In genomic region chr5:98833760-98834159, GRCm38 (mm10) we compare ENCODE assay signal across 25 mouse cellular contexts. TPM values are rescaled to one million over a fixed set of nuclear protein-coding genes. Genes with fewer than 3 reads are reported as not detected.
"Had no signal": no experiment of that assay in that cellular context is flagged by ENCODE, and none has a peak within 500 bp of the region (broad histone marks: within the 10 kb centered on the region; RNA-seq: fewer than 3 reads in every experiment).

No protein-coding gene starts in this region.

- H3K27me3 ChIP-seq: hindbrain, embryonic 12.5 days; intestine, embryonic 15.5 days; limb, embryonic 12.5 days had no signal

- H3K36me3 ChIP-seq: heart, embryonic 10.5 days; heart, embryonic 12.5 days; hindbrain, embryonic 10.5 days; hindbrain, embryonic 12.5 days; intestine, embryonic 15.5 days; limb, embryonic 10.5 days; limb, embryonic 12.5 days had no signal

- H3K9me3 ChIP-seq: heart, embryonic 10.5 days; heart, embryonic 12.5 days; hindbrain, embryonic 10.5 days; hindbrain, embryonic 12.5 days; intestine, embryonic 15.5 days; limb, embryonic 10.5 days; limb, embryonic 12.5 days had no signal

- H3K4me2 ChIP-seq: heart, embryonic 12.5 days; hindbrain, embryonic 12.5 days; hindbrain, embryonic 14.5 days; intestine, embryonic 15.5 days; limb, embryonic 12.5 days had no signal

- H3K9ac ChIP-seq: heart, embryonic 12.5 days; hindbrain, embryonic 12.5 days; hindbrain, embryonic 14.5 days; intestine, embryonic 15.5 days; limb, embryonic 12.5 days had no signal

- ATAC-seq: hindbrain, embryonic 16.5 days; inflammation-experienced regulatory T-cells, adult 6 months; intestine, embryonic 15.5 days; intestine, postnatal 0 days had no signal

- H3K4me1 ChIP-seq: heart, embryonic 10.5 days; heart, embryonic 12.5 days; hindbrain, embryonic 10.5 days; hindbrain, embryonic 12.5 days; intestine, embryonic 15.5 days; limb, embryonic 10.5 days; limb, embryonic 12.5 days had no signal

- DNase-seq: gastrocnemius, adult 2 months; gastrocnemius, postnatal 10 days; gastrocnemius, postnatal 25 days; heart, adult 18-20 months; heart, postnatal 10 days; heart, postnatal 4 days; kidney, adult 18-20 months; kidney, adult 8-10 months; kidney, postnatal 10 days; kidney, postnatal 25 days; kidney, postnatal 4 days had no signal

- H3K4me3 ChIP-seq: gastrocnemius, adult 2 months; heart, embryonic 10.5 days; heart, embryonic 12.5 days; hindbrain, embryonic 10.5 days; hindbrain, embryonic 12.5 days; intestine, embryonic 15.5 days; layer of hippocampus, adult 2 months; left cerebral cortex, adult 2 months; limb, embryonic 10.5 days; limb, embryonic 12.5 days had no signal

- H3K27ac ChIP-seq: gastrocnemius, adult 2 months; heart, embryonic 10.5 days; hindbrain, embryonic 10.5 days; hindbrain, embryonic 12.5 days; hindbrain, embryonic 14.5 days; intestine, embryonic 15.5 days; layer of hippocampus, adult 2 months; left cerebral cortex, adult 2 months; limb, embryonic 10.5 days; limb, embryonic 12.5 days had no signal

RNA-seq across cellular contexts. Expression of gene Bmp3, which starts 20.5 kb away (rescaled TPM):
- total RNA-seq: granulocyte monocyte progenitor cell, adult 5-6 weeks had no signal
